In genomic region chr12:79838181-79838961, GRCm38 (mm10) we compare ENCODE assay signal across 8 mouse cellular contexts.
DNase-seq lines count a peak whose midpoint lies in the region; ATAC-seq and TF ChIP-seq lines count a peak whose summit lies in the region.

No protein-coding gene starts in this region.

- H3K27ac ChIP-seq in bone marrow, adult 2 months (ENCODE audit: control insufficient read depth, insufficient read depth, low read depth, low read length, poor library complexity): peak overlapping the region; percentile 47; the same call in 1 of the 2 replicates
- H3K27ac ChIP-seq in hindbrain, embryonic 15.5 days (replicated peaks): peak overlapping the region; percentile 67
- H3K27ac ChIP-seq in limb, embryonic 10.5 days: peak overlapping the region; percentile 80
- H3K27ac ChIP-seq in midbrain, postnatal 0 days (ENCODE audit: low read depth, low read length): no peak overlapping the region
- H3K27ac ChIP-seq in thymus, adult 2 months (ENCODE audit: control insufficient read depth, insufficient read depth, low read length): no peak overlapping the region

- TF ChIP-seq CTCF in bone marrow, adult 2 months (IDR thresholded peaks at IDR 0.05; ENCODE audit: control insufficient read depth, insufficient read depth, low read length): no peak
- TF ChIP-seq CTCF in midbrain, postnatal 0 days (IDR thresholded peaks at IDR 0.05): no peak
- no peak for TF ChIP-seq CTCF in thymus, adult 2 months (IDR thresholded peaks at IDR 0.05; ENCODE audit: borderline replicate concordance, control insufficient read depth, extremely low read depth, insufficient read depth, low read length, poor library complexity)

- DNase-seq in layer of hippocampus, adult 11-12 months (ENCODE audit: low spot score): peak; percentile 43
- DNase-seq in layer of hippocampus, adult 9-10 months (ENCODE audit: low spot score): no peak
- DNase-seq in gastrocnemius, postnatal 10 days: peak; percentile 49
- no peak for DNase-seq in limb, embryonic 10.5 days (ENCODE audit: low spot score)
- peak; percentile 51 for DNase-seq in midbrain, postnatal 0 days (ENCODE audit: low spot score)
- DNase-seq in thymus, adult 2 months: no peak

- H3K9ac ChIP-seq in hindbrain, embryonic 15.5 days: no peak overlapping the region
- no peak overlapping the region for H3K9ac ChIP-seq in midbrain, postnatal 0 days (replicated peaks; ENCODE audit: low read length, poor library complexity, severe bottlenecking)

- no peaks in the 10 kb centered on the region for H3K9me3 ChIP-seq in hindbrain, embryonic 15.5 days
- no peaks in the 10 kb centered on the region for H3K9me3 ChIP-seq in limb, embryonic 10.5 days (replicated peaks)
- no peaks in the 10 kb centered on the region for H3K9me3 ChIP-seq in midbrain, postnatal 0 days (ENCODE audit: low read length)

- no peak for ATAC-seq in hindbrain, embryonic 15.5 days (ENCODE audit: low FRiP score, low read depth)
- ATAC-seq in midbrain, postnatal 0 days (ENCODE audit: low FRiP score): no peak

- no peak overlapping the region for H3K4me2 ChIP-seq in hindbrain, embryonic 15.5 days
- no peak overlapping the region for H3K4me2 ChIP-seq in midbrain, postnatal 0 days (ENCODE audit: low read depth, low read length, poor library complexity, severe bottlenecking)

- 43% methylated on average over 6 of the region's 6 CpGs for WGBS in bone marrow, adult 2 months
- 39% methylated on average over 6 of the region's 6 CpGs for WGBS in hindbrain, embryonic 15.5 days
- WGBS in limb, embryonic 10.5 days: 65% methylated on average over 6 of the region's 6 CpGs
- 58% methylated on average over 6 of the region's 6 CpGs for WGBS in midbrain, postnatal 0 days
- whole genome bisulfite sequencing in thymus, adult 2 months: 70% methylated on average over 6 of the region's 6 CpGs

- H3K4me3 ChIP-seq in bone marrow, adult 2 months (replicated peaks; ENCODE audit: control insufficient read depth, low read depth, low read length): no peak overlapping the region
- no peak overlapping the region for H3K4me3 ChIP-seq in hindbrain, embryonic 15.5 days
- H3K4me3 ChIP-seq in limb, embryonic 10.5 days: no peak overlapping the region
- H3K4me3 ChIP-seq in midbrain, postnatal 0 days (ENCODE audit: low read depth, low read length): no peak overlapping the region
- H3K4me3 ChIP-seq in thymus, adult 2 months (ENCODE audit: control insufficient read depth, insufficient read depth, low read length): no peak overlapping the region

- no peaks in the 10 kb centered on the region for H3K27me3 ChIP-seq in hindbrain, embryonic 15.5 days
- H3K27me3 ChIP-seq in limb, embryonic 10.5 days (ENCODE audit: low read depth, poor library complexity, severe bottlenecking): no peaks in the 10 kb centered on the region
- H3K27me3 ChIP-seq in midbrain, postnatal 0 days (ENCODE audit: insufficient read depth, low read length): no peaks in the 10 kb centered on the region
- H3K27me3 ChIP-seq in thymus, adult 2 months (ENCODE audit: control insufficient read depth, insufficient read depth, low read length): no peaks in the 10 kb centered on the region

- TF ChIP-seq POLR2A in bone marrow, adult 2 months (IDR thresholded peaks at IDR 0.05; ENCODE audit: borderline replicate concordance, control insufficient read depth, low read depth, low read length): no peak
- no peak for TF ChIP-seq POLR2A in thymus, adult 2 months (IDR thresholded peaks at IDR 0.05; ENCODE audit: control insufficient read depth, extremely low read depth, insufficient read depth, low read length, poor library complexity)

- peaks cover 8% of the 10 kb centered on the region for H3K4me1 ChIP-seq in bone marrow, adult 2 months (ENCODE audit: control insufficient read depth, insufficient read depth, low read length)
- peaks cover 31% of the 10 kb centered on the region for H3K4me1 ChIP-seq in hindbrain, embryonic 15.5 days (replicated peaks)
- peaks cover 66% of the 10 kb centered on the region for H3K4me1 ChIP-seq in limb, embryonic 10.5 days
- H3K4me1 ChIP-seq in midbrain, postnatal 0 days (ENCODE audit: insufficient read depth, low read length): 0 out of 2 replicates have a peak, but pooled peaks cover 3% of the 10 kb centered on the region
- peaks cover 42% of the 10 kb centered on the region for H3K4me1 ChIP-seq in thymus, adult 2 months (replicated peaks; ENCODE audit: control insufficient read depth, insufficient read depth, low read length)

- no peaks in the 10 kb centered on the region for H3K36me3 ChIP-seq in hindbrain, embryonic 15.5 days
- H3K36me3 ChIP-seq in limb, embryonic 10.5 days: no peaks in the 10 kb centered on the region
- H3K36me3 ChIP-seq in midbrain, postnatal 0 days (ENCODE audit: insufficient read depth, low read length): no peaks in the 10 kb centered on the region
- no peaks in the 10 kb centered on the region for H3K36me3 ChIP-seq in thymus, adult 2 months (ENCODE audit: control insufficient read depth, insufficient read depth, low read length)

Comparison
In these comparisons a context has a peak if more than half of its experiments do, and no peak if none do; other contexts are left out.
1. DNase-seq: peak in layer of hippocampus, adult 11-12 months (single experiment), gastrocnemius, postnatal 10 days (single experiment) and midbrain, postnatal 0 days (single experiment); none in layer of hippocampus, adult 9-10 months (single experiment), limb, embryonic 10.5 days (single experiment) and thymus, adult 2 months (single experiment).
2. H3K27ac ChIP-seq: peak in bone marrow, adult 2 months (single experiment), hindbrain, embryonic 15.5 days (single experiment) and limb, embryonic 10.5 days (single experiment); none in midbrain, postnatal 0 days (single experiment) and thymus, adult 2 months (single experiment).